Mouse (Mus musculus) G1E (cell line): ENCODE measurements around the gene Palb2.

Experiments
- CTCF ChIP-seq: IDR thresholded peaks from 2 replicates; pipeline ENCODE4 v1.5.1; 2012; ENCODE audit warnings: low read depth, low read length, inconsistent platforms, mixed read lengths
- GATA1 ChIP-seq: IDR thresholded peaks from 2 replicates; pipeline ENCODE4 v1.6.1; 2012; ENCODE audit warnings: borderline replicate concordance, low read length, inconsistent platforms, mixed read lengths
- GATA2 ChIP-seq: IDR thresholded peaks from 2 replicates; pipeline ENCODE4 v1.6.1; 2012; ENCODE audit warnings: low read depth, low read length, inconsistent platforms, borderline replicate concordance
- POLR2AphosphoS5 ChIP-seq: IDR thresholded peaks from 2 replicates; pipeline ENCODE4 v1.6.1; 2012; ENCODE audit warnings: low read depth, low read length, inconsistent platforms; ENCODE audit not compliant: insufficient replicate concordance
- TAL1 ChIP-seq: conservative IDR thresholded peaks from 2 replicates; pipeline ENCODE4 v1.6.1; 2012; ENCODE audit warnings: low read depth, low read length, inconsistent platforms, mixed read lengths

DNA sequence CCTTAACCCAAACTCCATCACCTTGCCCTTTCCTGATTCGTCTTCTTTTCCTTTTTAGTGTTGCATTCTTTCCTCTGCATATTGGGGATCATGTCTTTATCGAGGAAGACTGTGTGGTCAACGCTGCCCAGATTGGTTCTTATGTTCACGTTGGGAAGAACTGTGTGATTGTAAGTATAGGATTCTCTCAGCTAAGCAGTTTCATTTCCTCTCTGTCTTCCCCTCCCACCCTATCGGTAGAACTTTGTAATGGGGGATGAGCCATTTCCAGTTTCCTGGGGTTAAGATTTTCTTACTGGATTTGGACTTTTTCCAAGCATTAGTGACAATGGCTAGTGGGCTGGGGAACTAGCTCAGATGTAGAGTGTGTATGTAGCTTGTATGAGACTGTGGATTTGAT is 5.4 kb upstream of the Palb2 start:
- TF ChIP-seq CTCF = no peak
- no peak for TF ChIP-seq TAL1
- no peak for TF ChIP-seq GATA1
- TF ChIP-seq POLR2AphosphoS5 = no peak
- no peak for TF ChIP-seq GATA2
